Mouse (Mus musculus) limb, embryonic 12.5 days (tissue): ENCODE results near the gene Map3k21. TPM values are rescaled to one million over a fixed set of nuclear protein-coding genes. Genes with fewer than 3 reads are reported as not detected.

Experiments
- polyA plus RNA-seq: library from polyadenylated mRNA; unstranded; fragments of >200 nt; fragmentation: Nextera tagmentation; extraction: Ambion mirVana; gene quantifications from 2 replicates; pipeline ENCODE4 v1.2.1, GENCODE M21; 2016

Gene Map3k21
- polyA plus RNA-seq, 1 experiment from 2014 or later: 0.06 TPM

Other genes starting within 250 kb of the Map3k21 start
- gene Map10, start 240.6 kb upstream of the Map3k21 start, polyA plus RNA-seq: 8.2 TPM in 2 replicates
- 24.8 and 25.5 TPM in 2 replicates for gene Ntpcr, start 180.5 kb upstream of the Map3k21 start, polyA plus RNA-seq
- 0.19 TPM in 1 of 2 replicates, not detected in the other for gene Pcnx2, start 12.1 kb upstream of the Map3k21 start, polyA plus RNA-seq
- gene Kcnk1, start 84.7 kb downstream of the Map3k21 start, polyA plus RNA-seq: 15.0 and 16.6 TPM in 2 replicates